Mouse (Mus musculus) CH12.LX (cell line): ENCODE results near the gene Tcl1.

Source experiments
- CTCF ChIP-seq, 2 experiments: IDR thresholded peaks in 1 of 2; conservative IDR thresholded peaks in 1 of 2; 2 replicates each; pipeline ENCODE4 v1.5.1; 2011 to 2012; ENCODE audit warnings: low read depth in 2 of 2, low read length in 2 of 2, improper control_type of control experiment in 1 of 2, inconsistent platforms in 1 of 2, mild to moderate bottlenecking in 1 of 2, moderate library complexity in 1 of 2
- ELF1 ChIP-seq: IDR thresholded peaks from 2 replicates; pipeline ENCODE4 v1.6.1; 2014; ENCODE audit warnings: low read depth, mild to moderate bottlenecking, inconsistent platforms, low read length, improper control_type of control experiment
- EP300 ChIP-seq: IDR thresholded peaks from 2 replicates; pipeline ENCODE4 v1.6.1; 2011; ENCODE audit warnings: low read length, improper control_type of control experiment
- POLR2A ChIP-seq: IDR thresholded peaks from 2 replicates; pipeline ENCODE4 v1.6.1; 2011; ENCODE audit warnings: low read depth, mild to moderate bottlenecking, improper control_type of control experiment, low read length

DNA sequence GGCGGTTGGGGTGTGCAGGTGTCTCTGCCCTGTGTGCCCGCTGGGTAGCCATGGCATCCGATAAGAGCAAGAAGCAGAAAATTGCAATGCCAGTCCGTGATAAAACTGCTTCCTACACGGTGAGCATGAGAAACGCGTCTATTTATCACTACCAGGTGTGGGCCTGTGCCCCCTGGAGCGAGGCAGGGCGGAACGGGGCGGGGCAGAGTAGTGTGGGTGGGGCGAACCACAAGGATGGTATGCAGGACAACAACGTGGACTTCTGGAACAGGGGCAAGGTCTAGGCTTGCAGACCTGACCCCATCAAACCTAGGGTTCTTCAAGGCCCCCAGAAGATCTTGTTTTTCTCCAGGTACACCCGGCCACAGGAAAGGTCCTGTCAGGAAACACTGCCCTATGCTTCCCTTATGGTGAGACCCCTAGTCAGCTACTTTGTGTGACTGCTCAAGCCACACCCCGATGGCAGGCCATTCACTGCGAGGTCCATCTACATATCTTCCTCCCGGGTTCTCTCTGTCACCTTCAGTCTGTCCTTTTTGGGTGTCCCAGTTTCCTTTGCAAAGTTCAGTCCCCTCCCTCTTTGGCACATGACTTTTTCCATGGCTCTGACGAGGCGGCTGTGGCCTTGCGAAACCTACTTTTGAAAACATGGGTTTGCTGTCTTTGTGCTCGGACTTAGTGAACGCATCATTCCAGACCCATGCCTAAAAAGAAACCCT is at the start of gene Tcl1:
- TF ChIP-seq ELF1 = no peak
- TF ChIP-seq EP300 = no peak
- TF ChIP-seq CTCF (conservative IDR thresholded peaks at IDR 0.05 in 1 of 2, IDR thresholded peaks at IDR 0.05 in 1 of 2; ENCODE audit: low read depth in 2 of 2, low read length in 2 of 2) = no peak
- TF ChIP-seq POLR2A = no peak
